Mouse (Mus musculus) frontal cortex, postnatal 14 days (tissue): Measurements from ENCODE around the gene Ackr3.

Source experiments
- DNase-seq, 2 experiments: peaks; one replicate each; pipeline ENCODE4 v3.0.0; 2022; ENCODE audit warnings: low spot score in 2 of 2

Gene Ackr3

DNA sequence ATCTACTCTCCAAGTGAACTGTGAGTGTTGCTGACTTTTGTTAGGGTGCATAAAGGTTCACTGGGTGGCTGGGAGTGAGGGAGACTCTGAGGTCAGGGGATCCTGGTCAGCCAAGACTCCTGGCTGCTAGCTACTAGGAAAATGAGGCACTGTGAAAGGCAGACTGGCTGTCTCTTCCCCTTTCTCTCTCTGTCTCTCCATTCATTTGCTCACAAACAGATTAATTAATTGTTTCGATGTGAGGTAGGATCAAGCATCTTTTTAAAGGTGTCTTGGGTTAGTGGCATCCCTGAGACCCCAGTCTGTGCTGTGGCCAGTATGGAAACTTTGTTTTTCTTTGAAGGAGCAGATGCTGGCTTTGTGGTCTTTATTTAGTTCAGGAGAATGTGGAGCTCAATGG, 1.0 kb downstream of the Ackr3 start:
- no peak for DNase-seq

DNA sequence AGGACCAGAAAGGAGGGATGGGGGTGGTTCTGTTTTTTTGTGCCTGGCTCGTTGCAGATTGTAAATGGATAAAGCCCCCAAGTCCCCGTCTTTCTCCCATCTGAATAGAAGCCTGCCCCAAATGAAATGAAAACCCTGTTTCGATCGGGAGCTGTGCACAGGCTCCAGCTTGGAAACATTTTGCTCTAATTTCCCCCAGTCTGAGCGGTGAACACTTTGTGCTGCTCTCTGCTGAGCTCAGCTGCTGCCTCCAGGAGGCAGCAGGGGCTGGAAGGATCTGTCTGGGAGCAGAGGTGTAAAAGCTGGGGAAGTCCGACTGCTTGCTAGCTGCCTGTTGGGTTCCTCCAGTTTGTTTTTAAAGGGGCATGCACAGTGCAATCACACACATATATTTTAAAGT, 1.4 kb downstream of the Ackr3 start:
- peak in 1 of 2 experiments; percentile 54 for DNase-seq

DNA sequence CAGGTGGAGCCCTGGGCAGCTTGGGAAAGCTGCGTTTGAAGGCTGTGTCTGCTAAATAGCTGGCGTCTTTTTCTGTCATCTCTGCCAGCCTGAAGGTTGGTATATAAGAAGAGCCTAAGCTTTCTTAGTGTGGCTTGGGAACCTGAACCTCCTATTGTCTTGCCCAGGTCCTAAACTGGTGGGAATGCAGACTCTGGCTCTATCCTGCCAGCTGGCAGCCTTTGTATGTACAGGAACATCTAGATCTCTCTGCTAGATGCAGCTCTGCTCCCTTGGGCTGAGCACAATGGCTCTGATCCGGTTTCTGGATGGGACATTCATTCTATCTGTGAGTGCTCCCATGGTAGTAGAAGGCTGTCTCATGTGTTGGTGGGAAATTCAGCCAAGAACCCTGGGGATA, 2.9 kb downstream of the Ackr3 start:
- DNase-seq: no peak

DNA sequence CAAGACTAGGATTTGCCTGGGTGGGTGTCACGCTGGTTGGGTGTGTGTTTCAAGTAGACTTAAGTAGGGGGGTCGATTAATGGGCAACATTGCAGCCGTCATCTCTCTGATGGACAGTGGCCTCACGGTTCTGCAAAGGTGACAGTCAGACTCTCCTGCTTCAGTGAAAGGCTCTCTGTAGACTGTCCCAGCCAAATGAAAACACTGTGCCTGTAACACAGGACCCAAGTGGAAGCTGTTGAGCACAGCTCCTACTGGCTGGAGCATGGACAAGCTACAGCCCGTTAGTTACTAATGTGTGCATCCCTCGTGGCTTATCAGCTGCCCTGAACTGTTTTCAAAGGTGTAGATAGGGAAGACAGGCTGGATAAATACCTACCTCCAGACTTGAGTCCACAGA, 3.5 kb downstream of the Ackr3 start:
- DNase-seq: no peak

DNA sequence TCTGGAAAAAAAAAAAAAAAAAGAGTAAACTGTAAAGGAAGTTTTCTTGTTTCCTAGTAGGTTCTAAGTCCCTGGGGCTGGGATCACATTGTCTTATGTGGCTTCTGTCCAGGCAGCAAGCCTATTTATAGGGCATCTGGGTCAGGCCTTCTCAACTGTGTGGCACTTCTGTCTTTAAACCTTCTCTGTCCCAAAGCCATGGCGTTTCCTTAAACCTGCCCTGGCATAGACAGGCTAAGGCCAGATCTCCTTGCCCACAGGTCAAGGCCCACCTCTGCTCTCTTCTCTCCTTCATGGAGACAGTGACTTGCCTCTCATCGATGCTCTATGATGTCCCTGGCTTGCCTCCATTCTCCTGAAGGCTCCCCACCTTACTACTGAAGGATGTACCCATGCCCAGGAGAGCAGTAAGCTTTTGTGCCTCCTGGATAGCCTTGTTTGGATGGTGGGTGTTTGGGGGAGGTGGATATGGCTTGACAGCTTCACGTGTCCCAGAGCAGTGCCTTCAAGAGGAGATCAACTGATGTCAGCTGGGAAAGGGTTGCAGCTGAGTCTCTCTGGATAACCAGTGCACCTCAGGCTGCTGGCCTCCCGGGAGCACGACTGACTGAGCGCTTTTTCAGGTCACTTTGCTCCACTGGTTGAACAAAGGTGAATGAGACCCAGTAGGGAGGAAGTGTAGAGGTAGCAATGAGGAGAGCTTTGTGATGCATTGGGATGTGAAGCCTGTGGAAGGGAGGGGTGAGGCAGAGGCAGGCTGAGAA, 4.1 kb downstream of the Ackr3 start:
- DNase-seq: no peak

DNA sequence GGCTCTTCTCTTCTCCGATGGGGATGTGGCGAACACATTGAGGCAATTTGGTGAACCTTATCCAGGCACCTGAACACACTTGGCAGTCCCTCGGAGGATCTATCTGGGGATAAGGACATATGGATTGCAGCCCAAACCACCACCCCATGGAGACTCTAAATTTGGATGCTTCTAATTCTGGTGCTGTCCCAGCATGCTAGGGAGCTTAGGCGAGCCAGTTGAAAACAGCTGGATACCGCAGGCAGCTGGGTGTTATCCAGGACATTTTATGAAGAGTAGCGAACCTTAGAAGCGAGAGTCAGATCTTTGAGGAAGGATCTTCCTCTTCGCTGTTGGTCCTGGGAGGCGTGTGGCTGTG, 4.7 kb downstream of the Ackr3 start:
- DNase-seq: no peak

DNA sequence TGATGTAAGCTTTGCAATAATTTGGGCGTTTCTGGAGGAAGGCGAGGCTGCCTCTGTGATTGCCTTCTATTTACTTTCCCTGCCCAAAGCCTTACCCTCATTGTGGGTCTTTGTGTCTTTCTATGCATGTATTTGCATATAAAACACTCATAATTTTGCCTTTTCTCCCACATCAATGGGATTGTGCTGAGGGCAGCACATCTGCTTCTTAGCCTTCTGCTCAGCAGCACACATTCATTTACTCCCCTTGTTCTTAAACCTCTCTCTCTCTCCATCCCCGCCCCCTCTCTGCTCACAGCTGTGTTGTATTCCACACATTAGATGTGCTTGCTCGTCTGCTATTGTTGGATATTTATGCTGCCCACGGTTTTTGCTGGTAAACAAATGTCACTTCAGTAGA, 5.3 kb downstream of the Ackr3 start:
- no peak for DNase-seq

DNA sequence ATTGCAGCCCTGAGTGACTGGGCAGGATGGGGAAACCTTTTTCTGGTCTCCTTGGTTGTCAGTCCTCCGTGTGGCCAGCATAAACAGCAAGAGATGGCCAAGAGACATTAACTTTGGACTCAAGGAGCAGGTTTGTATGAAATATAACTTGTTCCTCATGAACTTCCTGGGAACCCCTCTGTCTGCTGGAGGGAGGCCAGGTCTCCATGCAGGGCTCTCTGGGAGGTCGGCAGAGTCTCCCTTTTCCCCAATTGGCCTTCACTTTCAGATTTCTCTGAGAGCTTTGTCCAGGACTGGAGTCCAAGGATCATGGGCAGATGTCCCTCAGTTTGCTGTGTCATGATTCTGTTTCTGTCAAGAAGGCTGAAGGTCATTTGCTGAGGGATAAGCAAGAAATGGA, 6.0 kb downstream of the Ackr3 start:
- no peak for DNase-seq

DNA sequence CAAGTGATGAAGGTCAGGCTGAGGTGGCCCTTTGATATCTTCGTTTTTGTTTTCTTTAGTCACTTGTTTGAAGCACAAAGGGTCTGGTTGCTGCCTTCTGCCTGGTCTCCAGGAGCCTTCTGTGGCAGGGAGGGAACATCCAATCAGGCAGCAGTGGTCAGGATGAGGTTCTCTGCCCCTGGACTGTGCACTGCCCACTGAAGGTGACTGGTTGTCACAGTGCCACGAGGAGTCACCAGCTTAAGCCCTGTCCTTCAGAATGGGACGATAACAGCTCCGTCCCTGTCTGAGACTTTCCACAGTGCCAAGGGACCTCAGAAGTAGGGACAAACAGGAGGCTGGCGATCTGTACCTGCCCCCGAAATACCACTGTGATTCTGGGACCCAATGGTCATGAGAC, 6.6 kb downstream of the Ackr3 start:
- no peak for DNase-seq

DNA sequence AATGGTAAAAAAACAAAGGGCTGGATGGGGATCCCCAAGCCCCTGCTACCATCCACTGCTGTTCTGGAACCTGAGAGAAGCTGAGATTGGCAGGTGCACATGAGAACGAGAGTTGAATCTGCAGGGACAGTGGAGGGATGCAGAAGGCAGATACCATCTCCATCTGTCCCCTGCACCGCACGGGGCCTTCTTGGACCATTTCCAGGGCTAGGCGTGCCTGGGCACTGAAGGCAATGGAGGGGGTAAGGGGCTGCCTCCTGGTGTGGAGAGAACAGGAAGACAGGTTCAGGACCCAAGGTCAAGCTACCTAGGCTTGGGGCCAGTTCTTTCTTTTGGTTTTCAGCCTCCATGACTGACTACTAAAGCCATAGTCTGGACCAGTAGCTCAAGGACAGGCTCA, 7.0 kb downstream of the Ackr3 start:
- no peak for DNase-seq

DNA sequence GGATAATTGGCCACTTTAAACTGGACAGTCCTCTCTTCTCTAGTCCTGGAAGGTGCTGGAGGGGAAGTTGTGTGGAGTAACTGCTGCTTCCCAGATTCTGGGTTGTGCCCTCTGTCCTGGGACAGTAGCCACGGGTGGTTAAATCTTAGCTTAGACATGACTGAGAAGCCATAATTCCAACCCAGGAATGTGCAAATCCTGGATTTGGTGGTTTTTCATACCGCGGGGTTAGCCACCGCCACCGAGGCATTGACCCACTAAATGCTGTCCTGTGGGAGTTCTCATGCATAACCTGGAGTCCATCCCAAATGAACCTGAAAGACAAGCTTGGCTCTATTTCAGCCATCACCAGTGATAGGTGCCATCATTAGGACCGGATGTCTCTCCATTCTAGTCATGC, 8.6 kb downstream of the Ackr3 start:
- DNase-seq: no peak

DNA sequence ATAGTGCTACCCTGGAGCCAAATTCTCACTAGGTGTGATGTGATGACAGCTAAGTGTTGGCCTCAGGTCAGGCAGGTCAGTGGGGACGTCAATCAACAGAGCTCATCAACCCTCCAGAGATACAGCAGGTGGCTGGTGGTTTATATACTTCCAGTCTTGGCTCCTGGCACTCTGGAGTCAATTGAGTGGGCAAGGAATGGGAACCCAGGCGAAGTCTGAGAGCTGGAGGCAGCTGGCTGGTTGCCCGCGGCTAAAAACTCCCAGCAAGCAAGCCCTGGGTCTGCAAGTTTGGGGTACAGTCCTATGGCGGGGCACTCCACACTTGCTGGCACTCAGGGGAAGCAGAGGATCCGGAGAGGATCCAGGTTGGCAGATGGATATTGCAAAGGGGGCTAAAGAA, 9.1 kb downstream of the Ackr3 start:
- no peak for DNase-seq

DNA sequence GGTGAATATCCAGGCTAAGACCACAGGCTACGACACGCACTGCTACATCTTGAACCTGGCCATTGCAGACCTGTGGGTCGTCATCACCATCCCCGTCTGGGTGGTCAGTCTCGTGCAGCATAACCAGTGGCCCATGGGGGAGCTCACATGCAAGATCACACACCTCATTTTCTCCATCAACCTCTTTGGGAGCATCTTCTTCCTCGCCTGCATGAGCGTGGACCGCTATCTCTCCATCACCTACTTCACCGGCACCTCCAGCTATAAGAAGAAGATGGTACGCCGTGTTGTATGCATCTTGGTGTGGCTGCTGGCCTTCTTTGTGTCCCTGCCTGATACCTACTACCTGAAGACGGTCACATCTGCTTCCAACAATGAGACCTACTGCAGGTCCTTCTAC, 10.2 kb downstream of the Ackr3 start:
- DNase-seq: no peak

DNA sequence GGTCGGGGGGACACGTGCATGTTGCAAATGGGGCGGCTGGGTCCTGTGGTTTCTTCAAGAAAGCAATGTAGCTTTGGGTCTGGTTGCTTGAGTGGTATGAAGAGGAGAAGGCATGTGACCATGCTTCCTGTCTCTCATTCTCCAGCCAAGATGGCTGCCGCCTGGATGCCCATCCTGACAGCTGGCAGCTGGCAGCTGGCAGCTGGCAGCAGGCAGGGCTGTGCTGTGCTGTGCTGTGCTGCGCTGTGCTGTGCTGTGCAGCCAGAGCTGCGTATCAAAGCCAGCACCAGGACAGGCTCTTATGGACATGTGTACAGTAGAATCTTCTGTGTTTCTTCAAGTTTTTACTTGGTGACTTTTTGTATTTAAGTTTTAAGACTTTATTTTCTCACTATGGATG, 11.1 kb downstream of the Ackr3 start:
- DNase-seq: no peak

DNA sequence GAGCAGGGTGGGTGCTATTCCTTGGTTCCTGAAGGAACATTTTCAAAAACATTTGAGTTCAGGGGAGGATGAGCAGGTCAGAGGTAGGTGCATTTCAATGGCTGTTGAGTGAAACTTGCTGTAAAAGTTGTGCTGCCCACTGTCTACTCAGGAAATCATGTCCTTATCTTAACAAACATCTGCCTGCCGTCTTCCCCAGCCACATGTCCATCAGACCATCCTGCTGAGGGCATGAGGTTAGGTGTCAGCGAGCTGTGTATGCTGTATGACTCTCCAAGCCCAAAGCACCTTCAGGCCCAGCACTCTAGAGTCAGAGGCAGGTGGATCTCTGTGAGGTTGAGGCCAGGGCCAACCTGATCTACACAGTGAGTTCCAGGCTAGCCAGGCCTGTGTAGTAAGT, 12.1 kb downstream of the Ackr3 start:
- DNase-seq: no peak

DNA sequence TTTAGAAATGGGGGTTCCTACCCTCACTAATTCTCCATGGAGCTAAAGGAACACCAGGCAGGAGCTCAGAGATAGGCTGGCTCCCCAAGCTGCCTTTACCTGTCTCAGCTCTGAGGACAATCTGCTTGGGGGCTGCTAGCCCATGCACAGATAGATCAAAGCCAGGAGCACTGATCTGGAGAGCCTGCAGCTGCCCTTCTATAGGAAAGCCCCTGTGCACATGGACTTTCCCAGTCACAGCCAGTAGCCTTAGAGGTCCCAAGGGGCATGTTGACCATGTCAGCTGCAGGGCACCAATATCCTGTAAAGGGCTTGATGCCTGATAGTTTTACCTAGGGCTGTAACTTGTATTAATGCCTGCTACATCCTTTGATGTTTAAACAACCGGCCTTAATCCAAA, 12.6 kb downstream of the Ackr3 start:
- DNase-seq: no peak

DNA sequence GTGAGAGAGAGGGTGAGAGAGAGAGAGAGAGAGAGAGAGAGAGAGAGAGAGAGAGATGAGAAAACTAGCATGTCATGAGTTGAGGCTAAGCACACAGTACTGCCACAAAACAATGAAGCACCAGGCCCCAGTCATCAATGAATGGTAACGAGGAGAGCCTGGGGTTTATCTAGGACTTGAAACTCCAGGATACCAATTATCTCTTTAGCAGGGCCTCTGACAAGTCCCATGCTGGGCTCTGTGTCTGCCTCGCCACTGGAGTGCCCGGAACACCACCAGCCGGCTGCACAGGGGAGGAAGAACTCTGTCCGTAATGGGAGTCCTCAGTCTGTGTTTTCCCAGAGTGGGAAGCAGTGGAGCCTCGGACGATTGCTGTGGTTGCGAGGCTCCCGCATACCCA, 16.5 kb downstream of the Ackr3 start:
- DNase-seq: no peak

DNA sequence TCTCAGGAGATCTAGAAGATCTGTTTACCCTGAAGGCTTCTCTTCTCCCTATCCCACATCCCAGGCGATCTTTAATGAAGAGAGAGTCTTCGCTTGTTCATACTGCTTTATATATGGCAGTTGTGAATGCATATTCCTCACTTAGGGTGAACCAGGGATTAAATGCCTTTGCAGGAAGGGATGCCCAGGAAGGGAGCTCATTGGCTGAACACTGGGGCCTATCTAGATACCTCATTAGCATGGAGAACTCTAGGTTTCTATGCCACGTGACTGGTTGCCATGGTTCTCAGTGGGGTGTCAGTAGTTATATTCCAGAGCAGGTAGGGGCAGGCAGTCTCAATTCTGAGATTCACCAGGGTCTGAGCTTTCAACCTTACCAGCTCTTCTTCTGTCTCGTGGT, 17.1 kb downstream of the Ackr3 start:
- no peak for DNase-seq

DNA sequence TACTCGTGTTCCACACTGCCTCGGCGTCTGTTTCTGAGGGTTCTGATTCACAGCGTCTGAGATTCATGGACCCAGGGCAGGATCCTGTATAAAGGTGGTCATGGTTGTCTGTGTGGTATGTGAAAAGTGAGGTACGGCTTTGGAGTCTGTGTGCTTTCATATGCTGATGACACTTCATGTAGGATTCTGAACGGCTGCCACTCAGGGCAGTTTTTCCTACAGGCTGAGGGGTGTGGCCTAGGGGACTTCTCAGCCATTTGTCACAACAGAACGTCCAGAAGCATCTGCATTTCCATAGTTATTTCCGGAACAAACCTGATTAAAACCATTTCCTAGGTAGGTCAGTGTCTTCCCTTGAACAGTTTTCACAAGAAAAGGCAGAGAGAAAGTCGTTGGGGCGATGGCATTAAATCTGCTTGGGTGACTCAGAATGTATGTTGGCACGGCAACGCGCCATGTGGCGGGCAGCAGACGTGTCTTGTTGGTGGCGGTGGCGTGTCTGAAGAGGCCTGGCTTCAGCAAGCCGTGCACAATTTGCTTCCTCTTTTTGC, 18.1 kb downstream of the Ackr3 start:
- peak; percentile 49 to 53 for DNase-seq

DNA sequence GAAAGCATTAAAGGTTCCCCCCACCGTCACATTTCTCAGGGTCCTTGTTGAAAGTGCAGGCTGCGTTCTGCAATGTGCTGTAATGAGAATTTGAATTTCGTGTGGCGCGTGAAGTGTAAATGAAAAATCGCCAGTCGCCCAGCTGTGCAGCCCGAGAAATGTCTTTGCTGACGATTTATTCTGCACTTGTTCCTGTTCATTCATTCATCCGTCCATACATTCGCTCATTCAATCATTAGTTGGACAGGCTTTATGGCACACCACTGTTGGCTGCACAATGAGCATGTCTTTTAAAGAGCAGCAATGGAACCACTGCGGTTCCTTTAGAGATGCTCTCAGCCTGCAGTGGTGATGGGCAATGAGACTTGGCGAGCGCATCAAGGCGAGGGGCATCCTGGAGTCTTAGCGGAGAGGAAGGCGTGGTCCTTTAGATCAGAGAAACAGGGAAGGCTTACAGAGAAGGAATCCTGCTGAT, 18.7 kb downstream of the Ackr3 start:
- DNase-seq: no peak

DNA sequence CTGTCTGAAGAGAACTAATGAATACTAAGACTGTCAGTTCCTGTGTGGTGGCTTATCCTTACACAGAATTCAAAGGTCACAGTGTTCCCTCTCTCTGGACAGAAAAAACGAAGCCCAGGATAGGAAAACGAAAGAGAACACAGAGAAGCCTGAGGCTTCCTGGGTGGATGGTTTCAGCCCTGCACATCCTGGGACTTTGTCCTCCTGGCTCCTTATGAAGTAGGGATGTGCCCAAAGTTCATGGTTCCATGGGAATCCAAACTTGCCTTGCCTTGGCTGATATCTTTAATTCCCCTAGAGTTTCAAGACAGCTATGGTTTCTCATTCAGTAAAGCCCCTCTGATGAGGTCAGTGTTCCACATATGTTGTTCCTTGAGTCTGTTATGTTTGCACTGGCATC, 19.2 kb downstream of the Ackr3 start:
- no peak for DNase-seq

DNA sequence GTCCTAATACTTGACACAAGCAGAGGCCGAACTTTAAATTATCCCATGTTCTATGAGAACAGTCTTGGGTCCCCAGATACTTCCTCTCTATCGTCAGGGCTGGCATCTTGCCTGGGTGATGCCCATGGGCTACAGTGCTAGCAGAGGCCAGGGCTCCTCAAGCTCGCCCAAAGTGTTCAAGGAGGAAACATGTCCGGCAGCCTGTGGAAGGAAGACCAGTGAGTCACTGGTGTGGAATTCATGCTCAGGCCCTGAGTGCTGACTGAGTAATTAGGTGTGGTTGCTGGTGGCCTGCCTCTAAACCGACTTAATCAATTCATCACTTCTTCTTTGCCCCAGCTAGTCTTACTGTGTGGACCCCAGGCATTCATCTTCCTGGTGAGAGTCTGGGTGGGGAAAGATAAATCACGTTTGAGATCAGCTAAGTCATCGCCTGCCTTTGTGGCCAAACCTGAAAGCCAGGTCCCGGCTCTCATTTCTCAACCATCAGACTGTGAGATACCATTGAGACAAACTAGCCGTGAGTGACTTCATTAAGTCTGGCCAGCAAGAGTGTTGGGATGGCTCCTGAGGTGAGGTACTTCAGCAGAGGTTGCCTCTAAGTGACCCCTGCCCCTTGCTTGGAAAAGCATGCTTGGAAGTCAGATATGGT, 21.9 kb downstream of the Ackr3 start:
- DNase-seq: no peak

DNA sequence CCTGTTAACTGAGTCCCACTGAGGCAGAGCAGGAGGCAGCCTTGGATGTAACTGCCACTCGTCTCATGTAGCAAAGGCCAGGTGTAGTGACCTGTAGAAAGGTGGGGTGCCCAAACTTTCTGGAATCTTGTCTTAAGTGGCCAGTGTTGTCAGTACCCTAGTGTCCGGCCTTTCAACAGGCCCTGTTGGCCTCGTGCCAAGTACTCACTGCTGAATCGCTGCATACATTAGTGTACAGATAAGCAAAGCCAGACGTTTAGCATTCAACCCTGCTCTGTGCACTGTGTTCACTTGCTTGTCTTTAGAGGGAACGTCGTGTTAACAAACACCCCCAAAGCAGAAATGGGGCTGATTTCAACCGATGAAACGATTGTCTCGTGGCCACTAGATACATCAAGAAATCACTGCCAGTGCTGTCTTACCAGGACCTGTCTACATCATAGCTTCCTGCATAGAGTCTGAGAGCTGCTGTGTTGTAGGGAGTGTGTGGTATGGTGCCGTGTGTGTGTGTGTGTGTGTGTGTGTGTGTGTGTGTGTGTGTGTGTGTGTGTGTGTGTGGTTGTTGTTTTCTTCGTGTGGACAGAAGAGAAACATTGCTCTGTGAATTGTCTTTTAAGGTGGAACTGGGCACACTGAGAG, 24.0 kb downstream of the Ackr3 start:
- DNase-seq: no peak
